Mouse (Mus musculus): Measurements from ENCODE around the gene Pitpnc1. TPM values are rescaled to one million over a fixed set of nuclear protein-coding genes. Genes with fewer than 3 reads are reported as not detected.

Gene Pitpnc1
- polyA plus RNA-seq, 1 experiment from 2014 or later = 39.2 TPM

- no peak overlapping the region for H3K4me2 ChIP-seq
- H3K4me1 ChIP-seq (replicated peaks) = no peaks in the 10 kb centered on the region
- ATAC-seq (ENCODE audit: low FRiP score, low read depth) = no peak
- H3K36me3 ChIP-seq = no peaks in the 10 kb centered on the region
- H3K9me3 ChIP-seq = no peaks in the 10 kb centered on the region
- no peak overlapping the region for H3K27ac ChIP-seq (replicated peaks)
- H3K9ac ChIP-seq = no peak overlapping the region
- H3K27me3 ChIP-seq = no peaks in the 10 kb centered on the region
- no peak overlapping the region for H3K4me3 ChIP-seq
Measured at GRCm38 (mm10) chr11:107300235-107300634, 170.3 kb downstream of the Pitpnc1 start.

- Histone ChIP-seq H3K9me3 (no peaks in the 10 kb centered on the region), H3K4me2 (no peak overlapping the region), H3K4me1 (replicated peaks) (no peaks in the 10 kb centered on the region), H3K36me3 (no peaks in the 10 kb centered on the region), H3K27ac (replicated peaks) (no peak overlapping the region), H3K4me3 (no peak overlapping the region), H3K9ac (no peak overlapping the region), H3K27me3 (no peaks in the 10 kb centered on the region)
- ATAC-seq (ENCODE audit: low FRiP score, low read depth) = no peak
- 91% methylated on average over 9 of the region's 9 CpGs for WGBS
Measured at GRCm38 (mm10) chr11:107299511-107300120, 170.9 kb downstream of the Pitpnc1 start.

- H3K27ac ChIP-seq (replicated peaks) = no peak overlapping the region
- 97% methylated on average over 4 of the region's 4 CpGs for WGBS
- no peaks in the 10 kb centered on the region for H3K9me3 ChIP-seq
- H3K4me2 ChIP-seq = no peak overlapping the region
- no peak overlapping the region for H3K9ac ChIP-seq
- H3K27me3 ChIP-seq = no peaks in the 10 kb centered on the region
- no peaks in the 10 kb centered on the region for H3K36me3 ChIP-seq
- no peak for ATAC-seq (ENCODE audit: low FRiP score, low read depth)
- no peak overlapping the region for H3K4me3 ChIP-seq
- no peaks in the 10 kb centered on the region for H3K4me1 ChIP-seq (replicated peaks)
Measured at GRCm38 (mm10) chr11:107296176-107296575, 174.3 kb downstream of the Pitpnc1 start.

DNA sequence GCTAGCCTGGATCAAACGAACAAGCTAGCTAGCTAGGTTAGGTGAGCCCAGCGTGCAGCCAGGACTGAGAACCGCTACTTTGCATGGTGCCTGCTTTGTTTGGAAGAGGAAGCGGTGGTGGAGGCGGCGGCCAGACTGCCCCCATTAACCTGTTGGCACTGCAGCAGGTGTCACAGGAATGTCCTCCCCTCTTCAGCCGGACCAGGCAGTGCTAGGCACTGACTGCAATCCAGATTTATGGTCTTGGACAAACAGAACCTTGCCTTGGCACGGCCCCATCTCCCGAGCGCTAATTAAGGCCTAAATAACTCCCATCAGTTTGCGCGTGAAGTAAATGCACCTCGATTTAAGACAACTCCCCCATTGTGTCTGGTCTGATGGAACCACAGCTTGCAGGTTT, 178.5 kb downstream of the Pitpnc1 start:
- Histone ChIP-seq H3K4me1 (replicated peaks) (no peaks in the 10 kb centered on the region), H3K27ac (replicated peaks) (no peak overlapping the region), H3K9ac (no peak overlapping the region), H3K36me3 (no peaks in the 10 kb centered on the region), H3K4me3 (no peak overlapping the region), H3K9me3 (no peaks in the 10 kb centered on the region), H3K27me3 (no peaks in the 10 kb centered on the region), H3K4me2 (no peak overlapping the region)
- ATAC-seq (ENCODE audit: low FRiP score, low read depth) = no peak
- 81% methylated on average over 13 of the region's 13 CpGs for WGBS

- no peaks in the 10 kb centered on the region for H3K9me3 ChIP-seq
- no peaks in the 10 kb centered on the region for H3K36me3 ChIP-seq
- ATAC-seq (ENCODE audit: low FRiP score, low read depth) = no peak
- no peaks in the 10 kb centered on the region for H3K27me3 ChIP-seq
- no peak overlapping the region for H3K9ac ChIP-seq
- WGBS = 92% methylated on average over 2 of the region's 2 CpGs
- H3K4me3 ChIP-seq = no peak overlapping the region
- H3K4me2 ChIP-seq = no peak overlapping the region
- H3K4me1 ChIP-seq (replicated peaks) = no peaks in the 10 kb centered on the region
- no peak overlapping the region for H3K27ac ChIP-seq (replicated peaks)
Measured at GRCm38 (mm10) chr11:107288186-107288563, 182.3 kb downstream of the Pitpnc1 start.

- Histone ChIP-seq H3K4me2 (no peak overlapping the region), H3K4me1 (replicated peaks) (no peaks in the 10 kb centered on the region), H3K9ac (no peak overlapping the region), H3K4me3 (no peak overlapping the region), H3K27me3 (no peaks in the 10 kb centered on the region), H3K9me3 (no peaks in the 10 kb centered on the region), H3K27ac (replicated peaks) (no peak overlapping the region), H3K36me3 (no peaks in the 10 kb centered on the region)
- ATAC-seq (ENCODE audit: low FRiP score, low read depth) = no peak
- 89% methylated on average over 11 of the region's 11 CpGs for WGBS
Measured at GRCm38 (mm10) chr11:107287215-107288185, 183.0 kb downstream of the Pitpnc1 start.

DNA sequence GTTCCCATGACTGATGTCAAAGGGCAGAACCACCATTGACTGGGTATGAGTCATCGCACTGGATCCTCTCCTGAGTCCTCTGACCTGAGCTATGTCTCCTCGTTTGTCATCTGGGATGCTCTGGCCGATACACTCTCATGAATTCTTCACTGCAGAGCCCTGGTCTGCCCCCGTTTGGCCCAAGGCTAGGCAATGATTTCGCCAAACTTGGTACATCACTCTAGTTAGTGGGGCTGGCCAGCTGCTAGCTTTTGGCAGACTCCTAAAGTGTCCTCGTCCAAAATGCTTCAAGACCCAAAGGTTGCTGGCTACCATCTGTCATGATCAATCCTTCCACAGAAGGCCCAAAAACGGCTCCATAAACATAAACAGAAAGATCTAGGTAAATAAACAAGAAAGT, 184.8 kb downstream of the Pitpnc1 start:
- no peak for ATAC-seq (ENCODE audit: low FRiP score, low read depth)
- no peaks in the 10 kb centered on the region for H3K27me3 ChIP-seq
- H3K9me3 ChIP-seq = no peaks in the 10 kb centered on the region
- H3K27ac ChIP-seq (replicated peaks) = no peak overlapping the region
- no peaks in the 10 kb centered on the region for H3K36me3 ChIP-seq
- H3K4me3 ChIP-seq = no peak overlapping the region
- no peak overlapping the region for H3K9ac ChIP-seq
- no peak overlapping the region for H3K4me2 ChIP-seq
- WGBS = 78% methylated on average over 7 of the region's 7 CpGs
- no peaks in the 10 kb centered on the region for H3K4me1 ChIP-seq (replicated peaks)

DNA sequence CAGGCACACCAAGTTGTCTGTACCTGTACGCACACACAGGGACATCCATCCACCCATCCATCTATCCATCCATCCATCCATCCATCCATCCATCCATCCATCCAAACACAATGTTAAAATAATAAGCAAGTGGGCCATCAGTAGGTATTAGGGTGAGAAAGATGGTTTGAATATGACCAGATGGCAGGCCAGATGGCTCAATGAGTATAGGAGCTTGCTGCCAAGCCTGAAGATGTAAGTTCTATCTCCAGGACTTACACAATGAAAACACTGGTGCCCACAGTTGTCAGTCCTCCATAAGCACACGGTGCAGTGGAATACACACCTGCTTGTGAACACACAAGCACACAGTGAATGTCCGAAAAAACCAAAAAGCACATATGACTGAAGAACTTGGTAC, 186.9 kb downstream of the Pitpnc1 start:
- Histone ChIP-seq H3K27me3 (no peaks in the 10 kb centered on the region), H3K9me3 (no peaks in the 10 kb centered on the region), H3K4me3 (no peak overlapping the region), H3K4me1 (replicated peaks) (no peaks in the 10 kb centered on the region), H3K36me3 (no peaks in the 10 kb centered on the region), H3K4me2 (no peak overlapping the region), H3K27ac (replicated peaks) (no peak overlapping the region), H3K9ac (no peak overlapping the region)
- 96% methylated on average over 3 of the region's 3 CpGs for WGBS
- no peak for ATAC-seq (ENCODE audit: low FRiP score, low read depth)

GRCm38 (mm10) chr11:107282481-107282880, 188.0 kb downstream of the Pitpnc1 start:
- H3K4me1 ChIP-seq (replicated peaks) = no peaks in the 10 kb centered on the region
- no peaks in the 10 kb centered on the region for H3K9me3 ChIP-seq
- no peak for ATAC-seq (ENCODE audit: low FRiP score, low read depth)
- H3K36me3 ChIP-seq = no peaks in the 10 kb centered on the region
- H3K4me2 ChIP-seq = no peak overlapping the region
- H3K27me3 ChIP-seq = no peaks in the 10 kb centered on the region
- WGBS = 79% methylated on average over 7 of the region's 7 CpGs
- H3K27ac ChIP-seq (replicated peaks) = no peak overlapping the region
- H3K9ac ChIP-seq = no peak overlapping the region
- no peak overlapping the region for H3K4me3 ChIP-seq

DNA sequence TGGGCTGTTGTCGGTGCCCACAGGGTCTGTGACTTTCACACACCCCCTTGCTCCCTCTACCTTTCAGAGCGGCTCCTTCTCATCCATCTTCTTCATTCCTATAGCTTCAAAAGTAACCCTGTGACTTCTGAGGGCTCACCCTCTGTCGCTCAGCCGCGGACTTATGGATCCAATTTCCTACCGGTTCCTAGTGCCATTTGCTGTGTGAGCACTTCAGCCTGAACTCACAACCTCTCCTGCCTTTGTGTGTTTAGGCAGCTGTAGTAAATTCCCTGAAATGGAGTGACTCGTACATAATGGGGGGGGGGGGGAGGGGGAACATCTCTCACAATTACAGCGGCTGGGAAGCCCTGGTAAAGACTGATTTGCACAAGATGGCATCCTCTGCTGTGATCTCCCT, 191.2 kb downstream of the Pitpnc1 start:
- 0 out of 2 replicates have a peak, but pooled peaks cover 8% of the 10 kb centered on the region for H3K4me1 ChIP-seq (replicated peaks)
- no peak overlapping the region for H3K9ac ChIP-seq
- no peak overlapping the region for H3K4me2 ChIP-seq
- H3K27me3 ChIP-seq = no peaks in the 10 kb centered on the region
- H3K4me3 ChIP-seq = no peak overlapping the region
- ATAC-seq (ENCODE audit: low FRiP score, low read depth) = no peak
- 23% methylated on average over 8 of the region's 8 CpGs for WGBS
- no peaks in the 10 kb centered on the region for H3K9me3 ChIP-seq
- no peak overlapping the region for H3K27ac ChIP-seq (replicated peaks)
- no peaks in the 10 kb centered on the region for H3K36me3 ChIP-seq

- no peak overlapping the region for H3K27ac ChIP-seq (replicated peaks)
- peaks cover 15% of the 10 kb centered on the region for H3K4me1 ChIP-seq (replicated peaks)
- no peak for ATAC-seq (ENCODE audit: low FRiP score, low read depth)
- H3K4me2 ChIP-seq = no peak overlapping the region
- H3K27me3 ChIP-seq = no peaks in the 10 kb centered on the region
- no peaks in the 10 kb centered on the region for H3K36me3 ChIP-seq
- H3K4me3 ChIP-seq = no peak overlapping the region
- 76% methylated on average over 7 of the region's 7 CpGs for WGBS
- H3K9ac ChIP-seq = no peak overlapping the region
- no peaks in the 10 kb centered on the region for H3K9me3 ChIP-seq
Measured at GRCm38 (mm10) chr11:107276898-107277297, 193.6 kb downstream of the Pitpnc1 start.

- Histone ChIP-seq H3K4me3 (no peak overlapping the region), H3K4me1 (replicated peaks) (peaks cover 17% of the 10 kb centered on the region), H3K9me3 (no peaks in the 10 kb centered on the region), H3K4me2 (no peak overlapping the region), H3K27me3 (no peaks in the 10 kb centered on the region), H3K36me3 (no peaks in the 10 kb centered on the region), H3K9ac (no peak overlapping the region), H3K27ac (replicated peaks) (no peak overlapping the region)
- WGBS = 74% methylated on average over 3 of the region's 3 CpGs
- no peak for ATAC-seq (ENCODE audit: low FRiP score, low read depth)
Measured at GRCm38 (mm10) chr11:107276337-107276736, 194.2 kb downstream of the Pitpnc1 start.
